Mouse (Mus musculus) liver, embryonic 14.5 days (tissue): Measurements from ENCODE around the gene Olfr2. TPM values are rescaled to one million over a fixed set of nuclear protein-coding genes. Genes with fewer than 3 reads are reported as not detected.
"Not testable (repeated sequence)": the region's sequence is repeated elsewhere in the genome, so short reads cannot be mapped to it uniquely, and the experiment has no call there.

Source experiments
- ATAC-seq: fragments of 200-750 bp; cut with Nextera tagmentation; 2 replicates; pipeline ENCODE4 v1.8.0; 2017; ENCODE audit warnings: moderate number of reproducible peaks, mild to moderate bottlenecking, moderate library complexity; ENCODE audit not compliant: insufficient read depth
- DNase-seq, 3 experiments: peaks; one replicate each; pipeline ENCODE4 v3.0.0-alpha.2; 2012 to 2013; ENCODE audit warnings: low read depth in 3 of 3, low spot score in 3 of 3
- H3K27ac ChIP-seq: fragments of 300-500 bp; sonication (generic); 2 replicates; pipeline ENCODE4 v1.5.1; 2014; ENCODE audit warnings: moderate library complexity, mild to moderate bottlenecking, control low read depth, inconsistent platforms
- H3K27me3 ChIP-seq: fragments of 300-500 bp; sonication (generic); 2 replicates; pipeline ENCODE4 v1.6.1; 2014; ENCODE audit warnings: mild to moderate bottlenecking, low read length, moderate library complexity; ENCODE audit not compliant: control insufficient read depth, insufficient read depth
- H3K36me3 ChIP-seq: fragments of 300-500 bp; sonication (generic); replicated peaks from 2 replicates; pipeline ENCODE4 v1.6.1; 2014; ENCODE audit warnings: low read depth; ENCODE audit not compliant: control insufficient read depth, insufficient read depth
- H3K4me1 ChIP-seq, 2 experiments: fragments of 200-500 bp in 1 of 2; fragments of 300-500 bp in 1 of 2; sonication (generic) in 1 of 2; replicated peaks; 2 replicates each; pipeline ENCODE4 v1.6.1; 2012 to 2014; ENCODE audit warnings: antibody characterized with exemption in 1 of 2, inconsistent platforms in 1 of 2, low read length in 1 of 2; ENCODE audit not compliant: control insufficient read depth in 2 of 2, insufficient read depth in 2 of 2
- H3K4me2 ChIP-seq: fragments of 300-500 bp; sonication (generic); 2 replicates; pipeline ENCODE4 v1.6.1; 2014; ENCODE audit warnings: low read depth, mild to moderate bottlenecking, control low read depth, moderate library complexity
- H3K4me3 ChIP-seq, 2 experiments: fragments of 200-500 bp in 1 of 2; fragments of 300-500 bp in 1 of 2; sonication (generic) in 1 of 2; 2 replicates each; pipeline ENCODE4 v1.5.1; 2012 to 2014; ENCODE audit warnings: low read depth in 2 of 2, low read length in 2 of 2, mild to moderate bottlenecking in 2 of 2, control low read depth in 1 of 2, inconsistent platforms in 1 of 2, moderate library complexity in 1 of 2; ENCODE audit not compliant: insufficient read depth in 1 of 2
- H3K9ac ChIP-seq: fragments of 300-500 bp; sonication (generic); replicated peaks from 2 replicates; pipeline ENCODE4 v1.6.1; 2014; ENCODE audit warnings: mild to moderate bottlenecking, control low read depth, moderate library complexity
- H3K9me3 ChIP-seq: fragments of 300-500 bp; sonication (generic); 2 replicates; pipeline ENCODE4 v1.6.1; 2016; ENCODE audit warnings: low read length, mixed read lengths; ENCODE audit not compliant: control insufficient read depth
- CTCF ChIP-seq: IDR thresholded peaks from 2 replicates; pipeline ENCODE4 v1.5.1; 2016; ENCODE audit warnings: antibody characterized with exemption, low read depth, control low read depth
- EP300 ChIP-seq: IDR thresholded peaks from 2 replicates; pipeline ENCODE4 v1.6.1; 2016; ENCODE audit warnings: antibody characterized with exemption, low read depth
- WGBS: fragments of 180-500 bp; shearing (Covaris S2); extraction: QIAGEN DNeasy Blood & Tissue Kit; methylation state at CpG from one replicate; pipeline ENCODE4 v1.1.7; 2014; ENCODE audit not compliant: insufficient replicate concordance; 5-methylcytosine and 5-hydroxymethylcytosine counted together
- polyA plus RNA-seq, 2 experiments: library from polyadenylated mRNA; depleted of rRNA in 1 of 2; stranded (reverse) in 1 of 2; unstranded in 1 of 2; fragments of >200 nt; fragmentation: Nextera tagmentation in 1 of 2; extraction: Ambion mirVana in 1 of 2; gene quantifications; 2 replicates each; pipeline versions ENCODE4 v1.2.1 to v1.2.3; 2012 to 2014

Gene Olfr2
- polyA plus RNA-seq, 2 experiments = not detected

DNA sequence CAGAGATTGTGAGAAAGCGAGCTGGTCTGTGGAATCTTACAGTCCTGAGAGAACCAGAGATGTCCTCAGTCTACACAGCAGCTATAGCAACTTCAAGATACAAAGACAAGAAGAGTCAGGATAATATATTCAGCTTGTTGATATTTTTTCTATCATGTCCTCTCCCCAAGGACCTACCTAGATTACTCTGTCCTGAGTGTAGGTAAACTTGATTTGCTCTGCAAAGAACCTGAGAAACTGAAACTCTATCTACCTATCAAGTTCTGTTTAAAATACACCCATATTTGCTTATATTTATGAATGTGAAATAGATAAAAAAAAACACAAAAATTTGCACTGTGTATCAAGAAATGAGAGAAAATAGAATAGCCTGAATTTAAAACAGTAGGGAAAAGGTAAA, 30.5 kb downstream of the Olfr2 start, which contains the start of gene Olfr711:
Gene Olfr711 (minus strand): TSS at position 101 of the 400 bp plus-strand sequence.
- ATAC-seq = no peak
- no peaks in the 10 kb centered on the region for H3K27me3 ChIP-seq
- no peaks in the 10 kb centered on the region for H3K36me3 ChIP-seq
- H3K27ac ChIP-seq = no peak within 1 kb of the TSS
- TF ChIP-seq EP300 (no peak), CTCF (no peak)
- no peak within 1 kb of the TSS for H3K4me2 ChIP-seq
- no peaks in the 10 kb centered on the region for H3K4me1 ChIP-seq
- H3K4me3 ChIP-seq = no peak within 1 kb of the TSS
- DNase-seq = no peak
- WGBS = 36% methylated on average over 1 of the region's 1 CpGs
- no peak within 1 kb of the TSS for H3K9ac ChIP-seq
- no peaks in the 10 kb centered on the region for H3K9me3 ChIP-seq

DNA sequence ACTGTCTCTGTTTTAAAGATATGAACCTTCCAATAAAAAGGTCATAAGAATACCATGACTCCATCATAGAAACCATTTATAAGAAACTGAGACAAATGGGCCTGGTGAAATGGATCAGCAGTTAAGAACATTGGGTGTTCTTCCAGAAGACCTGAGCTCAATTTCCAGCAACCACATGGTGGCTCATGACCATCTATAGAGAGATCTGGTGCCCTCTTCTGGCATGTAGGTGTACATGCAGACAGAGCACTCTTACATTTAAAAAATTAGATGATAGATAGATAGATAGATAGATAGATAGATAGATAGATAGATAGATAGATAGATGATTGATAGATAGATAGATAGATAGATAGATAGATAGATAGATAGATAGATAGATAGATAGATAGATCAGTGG, 38.4 kb downstream of the Olfr2 start:
- peak; percentile 27; the same call in 1 of the 2 replicates for TF ChIP-seq CTCF
- H3K36me3 ChIP-seq, H3K27ac ChIP-seq, H3K4me1 ChIP-seq, DNase-seq, H3K9ac ChIP-seq, H3K9me3 ChIP-seq, H3K27me3 ChIP-seq, H3K4me3 ChIP-seq, ATAC-seq, H3K4me2 ChIP-seq: not testable (repeated sequence)

DNA sequence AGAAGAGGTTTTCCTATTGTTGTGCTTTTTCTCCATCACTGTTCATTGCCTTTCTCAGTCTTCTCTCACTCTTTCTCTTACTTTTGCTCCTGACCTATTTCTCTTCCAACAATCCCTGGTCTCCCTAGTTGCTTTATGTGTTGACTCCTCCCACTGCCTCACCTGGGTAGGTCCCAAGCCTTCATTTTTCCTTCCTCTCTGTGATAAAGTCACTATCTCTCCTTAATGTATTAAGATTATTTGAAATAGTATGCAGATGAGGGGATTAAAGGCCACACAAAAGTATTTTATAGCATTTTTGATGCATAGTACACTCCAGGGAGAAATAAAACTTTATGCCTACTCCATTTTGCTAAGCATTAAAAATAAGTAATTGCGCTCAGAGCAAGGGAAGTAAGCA, 42.0 kb downstream of the Olfr2 start, which contains the start of gene Olfr6:
Gene Olfr6 (minus strand): TSS at position 101 of the 400 bp plus-strand sequence.
- Histone ChIP-seq H3K4me3 (no peak within 1 kb of the TSS), H3K27me3 (no peaks in the 10 kb centered on the region), H3K9ac (no peak within 1 kb of the TSS), H3K4me2 (no peak within 1 kb of the TSS), H3K4me1 (no peaks in the 10 kb centered on the region), H3K27ac (no peak within 1 kb of the TSS), H3K9me3 (no peaks in the 10 kb centered on the region), H3K36me3 (no peaks in the 10 kb centered on the region)
- TF ChIP-seq EP300 (no peak), CTCF (no peak)
- DNase-seq = no peak
- no peak for ATAC-seq
- 58% methylated on average over 1 of the region's 1 CpGs for WGBS

DNA sequence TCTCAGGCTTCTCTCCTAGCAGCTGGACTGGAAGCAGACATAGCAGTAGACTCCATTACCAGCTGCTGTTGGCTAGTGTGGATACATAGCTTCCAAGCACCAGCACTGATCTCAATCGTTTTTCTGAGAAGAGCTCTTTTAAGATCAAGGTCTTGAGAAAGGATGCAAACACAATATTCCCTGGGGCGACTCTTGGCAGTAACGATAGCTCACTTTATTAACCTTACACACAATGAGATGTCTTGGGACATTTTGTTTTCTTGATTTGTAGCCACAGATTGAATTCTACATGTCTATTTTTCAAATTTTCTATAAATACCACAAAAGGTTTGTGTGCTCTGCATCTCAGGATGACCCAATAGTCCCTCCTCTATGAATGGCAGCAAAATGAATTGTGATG, 57.7 kb downstream of the Olfr2 start, which contains the start of gene Olfr710:
Gene Olfr710 (minus strand): TSS at position 101 of the 400 bp plus-strand sequence.
- no peak within 1 kb of the TSS for H3K4me3 ChIP-seq
- no peaks in the 10 kb centered on the region for H3K9me3 ChIP-seq
- no peaks in the 10 kb centered on the region for H3K27me3 ChIP-seq
- H3K27ac ChIP-seq = no peak within 1 kb of the TSS
- H3K4me2 ChIP-seq = no peak within 1 kb of the TSS
- H3K9ac ChIP-seq = no peak within 1 kb of the TSS
- no peaks in the 10 kb centered on the region for H3K36me3 ChIP-seq
- DNase-seq (no peak), ATAC-seq (no peak)
- no peak for TF ChIP-seq EP300
- no peak for TF ChIP-seq CTCF
- 59% methylated on average over 3 of the region's 3 CpGs for WGBS
- H3K4me1 ChIP-seq = no peaks in the 10 kb centered on the region

Other genes starting within 250 kb of the Olfr2 start
- gene Olfr699, start 212.9 kb downstream of the Olfr2 start, polyA plus RNA-seq (2012; rRNA removed) = not detected in 2 replicates
- not detected in 2 replicates for gene Olfr699, start 212.9 kb downstream of the Olfr2 start, polyA plus RNA-seq (2014; fragmentation: Nextera tagmentation; extraction: Ambion mirVana)
- gene Olfr700, start 197.2 kb downstream of the Olfr2 start, polyA plus RNA-seq (2012; rRNA removed) = not detected in 2 replicates
- gene Olfr700, start 197.2 kb downstream of the Olfr2 start, polyA plus RNA-seq (2014; fragmentation: Nextera tagmentation; extraction: Ambion mirVana) = not detected in 2 replicates
- gene Olfr701, start 191.9 kb downstream of the Olfr2 start, polyA plus RNA-seq (2012; rRNA removed) = not detected in 2 replicates
- gene Olfr701, start 191.9 kb downstream of the Olfr2 start, polyA plus RNA-seq (2014; fragmentation: Nextera tagmentation; extraction: Ambion mirVana) = not detected in 2 replicates
- not detected in 2 replicates for gene Olfr702, start 172.2 kb downstream of the Olfr2 start, polyA plus RNA-seq (2012; rRNA removed)
- not detected in 2 replicates for gene Olfr702, start 172.2 kb downstream of the Olfr2 start, polyA plus RNA-seq (2014; fragmentation: Nextera tagmentation; extraction: Ambion mirVana)
- gene Olfr703, start 162.7 kb downstream of the Olfr2 start, polyA plus RNA-seq (2012; rRNA removed) = not detected in 2 replicates
- not detected in 2 replicates for gene Olfr703, start 162.7 kb downstream of the Olfr2 start, polyA plus RNA-seq (2014; fragmentation: Nextera tagmentation; extraction: Ambion mirVana)
- not detected in 2 replicates for gene Olfr704, start 142.9 kb downstream of the Olfr2 start, polyA plus RNA-seq (2012; rRNA removed)
- not detected in 2 replicates for gene Olfr704, start 142.9 kb downstream of the Olfr2 start, polyA plus RNA-seq (2014; fragmentation: Nextera tagmentation; extraction: Ambion mirVana)
- gene Olfr705, start 129.2 kb downstream of the Olfr2 start, polyA plus RNA-seq (2012; rRNA removed) = not detected in 2 replicates
- gene Olfr705, start 129.2 kb downstream of the Olfr2 start, polyA plus RNA-seq (2014; fragmentation: Nextera tagmentation; extraction: Ambion mirVana) = not detected in 2 replicates
- not detected in 2 replicates for gene Olfr706, start 117.9 kb downstream of the Olfr2 start, polyA plus RNA-seq (2012; rRNA removed)
- gene Olfr706, start 117.9 kb downstream of the Olfr2 start, polyA plus RNA-seq (2014; fragmentation: Nextera tagmentation; extraction: Ambion mirVana) = not detected in 2 replicates
- gene Olfr707, start 104.8 kb downstream of the Olfr2 start, polyA plus RNA-seq (2012; rRNA removed) = not detected in 2 replicates
- not detected in 2 replicates for gene Olfr707, start 104.8 kb downstream of the Olfr2 start, polyA plus RNA-seq (2014; fragmentation: Nextera tagmentation; extraction: Ambion mirVana)
- not detected in 2 replicates for gene Olfr1532-ps1, start 98.1 kb downstream of the Olfr2 start, polyA plus RNA-seq (2012; rRNA removed)
- not detected in 2 replicates for gene Olfr1532-ps1, start 98.1 kb downstream of the Olfr2 start, polyA plus RNA-seq (2014; fragmentation: Nextera tagmentation; extraction: Ambion mirVana)
- gene Olfr709-ps1, start 73.9 kb downstream of the Olfr2 start, polyA plus RNA-seq (2012; rRNA removed) = not detected in 2 replicates
- not detected in 2 replicates for gene Olfr709-ps1, start 73.9 kb downstream of the Olfr2 start, polyA plus RNA-seq (2014; fragmentation: Nextera tagmentation; extraction: Ambion mirVana)
- gene Olfr710, start 57.8 kb downstream of the Olfr2 start, polyA plus RNA-seq (2012; rRNA removed) = not detected in 2 replicates
- gene Olfr710, start 57.8 kb downstream of the Olfr2 start, polyA plus RNA-seq (2014; fragmentation: Nextera tagmentation; extraction: Ambion mirVana) = not detected in 2 replicates
- gene Olfr6, start 42.1 kb downstream of the Olfr2 start, polyA plus RNA-seq (2012; rRNA removed) = not detected in 2 replicates
- not detected in 2 replicates for gene Olfr6, start 42.1 kb downstream of the Olfr2 start, polyA plus RNA-seq (2014; fragmentation: Nextera tagmentation; extraction: Ambion mirVana)
- not detected in 2 replicates for gene Olfr711, start 30.6 kb downstream of the Olfr2 start, polyA plus RNA-seq (2012; rRNA removed)
- not detected in 2 replicates for gene Olfr711, start 30.6 kb downstream of the Olfr2 start, polyA plus RNA-seq (2014; fragmentation: Nextera tagmentation; extraction: Ambion mirVana)
- not detected in 2 replicates for gene Olfr713, start 25.1 kb upstream of the Olfr2 start, polyA plus RNA-seq (2012; rRNA removed)
- gene Olfr713, start 25.1 kb upstream of the Olfr2 start, polyA plus RNA-seq (2014; fragmentation: Nextera tagmentation; extraction: Ambion mirVana) = not detected in 2 replicates
- gene Olfr714, start 64.9 kb upstream of the Olfr2 start, polyA plus RNA-seq (2012; rRNA removed) = not detected in 2 replicates
- gene Olfr714, start 64.9 kb upstream of the Olfr2 start, polyA plus RNA-seq (2014; fragmentation: Nextera tagmentation; extraction: Ambion mirVana) = not detected in 2 replicates
- not detected in 2 replicates for gene Olfr17, start 87.1 kb upstream of the Olfr2 start, polyA plus RNA-seq (2012; rRNA removed)
- not detected in 2 replicates for gene Olfr17, start 87.1 kb upstream of the Olfr2 start, polyA plus RNA-seq (2014; fragmentation: Nextera tagmentation; extraction: Ambion mirVana)
- gene Olfr715b, start 104.3 kb upstream of the Olfr2 start, polyA plus RNA-seq (2012; rRNA removed) = not detected in 2 replicates
- gene Olfr715b, start 104.3 kb upstream of the Olfr2 start, polyA plus RNA-seq (2014; fragmentation: Nextera tagmentation; extraction: Ambion mirVana) = not detected in 2 replicates
- gene Olfr715, start 125.0 kb upstream of the Olfr2 start, polyA plus RNA-seq (2012; rRNA removed) = not detected in 2 replicates
- not detected in 2 replicates for gene Olfr715, start 125.0 kb upstream of the Olfr2 start, polyA plus RNA-seq (2014; fragmentation: Nextera tagmentation; extraction: Ambion mirVana)
- not detected in 2 replicates for gene Olfr716, start 132.3 kb upstream of the Olfr2 start, polyA plus RNA-seq (2012; rRNA removed)
- gene Olfr716, start 132.3 kb upstream of the Olfr2 start, polyA plus RNA-seq (2014; fragmentation: Nextera tagmentation; extraction: Ambion mirVana) = not detected in 2 replicates
- not detected in 2 replicates for gene Nlrp14, start 160.9 kb upstream of the Olfr2 start, polyA plus RNA-seq (2012; rRNA removed)
- gene Nlrp14, start 160.9 kb upstream of the Olfr2 start, polyA plus RNA-seq (2014; fragmentation: Nextera tagmentation; extraction: Ambion mirVana) = not detected in 2 replicates
- gene Rbmxl2, start 203.4 kb upstream of the Olfr2 start, polyA plus RNA-seq (2012; rRNA removed) = not detected in 2 replicates
- not detected in 2 replicates for gene Rbmxl2, start 203.4 kb upstream of the Olfr2 start, polyA plus RNA-seq (2014; fragmentation: Nextera tagmentation; extraction: Ambion mirVana)